Mouse (Mus musculus) skeletal muscle tissue, postnatal 0 days (tissue): ENCODE measurements around the gene Gm9508. TPM values are rescaled to one million over a fixed set of nuclear protein-coding genes. Genes with fewer than 3 reads are reported as not detected.

Experiments
- polyA plus RNA-seq: library from polyadenylated mRNA; unstranded; fragments of >200 nt; fragmentation: Nextera tagmentation; extraction: Ambion mirVana; gene quantifications from 2 replicates; pipeline ENCODE4 v1.2.1, GENCODE M21; 2015

Gene Gm9508
- polyA plus RNA-seq: not detected in 2 replicates

GRCm38 (mm10) chr10:77697133-77697532 lies at the start of gene Gm9508:
TSS of gene Gm9508 (minus strand) at chr10:77697233.

GRCm38 (mm10) chr10:77741924-77742688 lies 45.1 kb upstream of the Gm9508 start, which contains the start of gene Gm18596:
TSS of gene Gm18596 (minus strand) at chr10:77742638.

GRCm38 (mm10) chr10:77726186-77726585 lies 29.2 kb upstream of the Gm9508 start, which contains the start of gene Gm10100:
TSS of gene Gm10100 (plus strand) at chr10:77726486.

GRCm38 (mm10) chr10:77720299-77720698 lies 23.3 kb upstream of the Gm9508 start, which contains the start of gene Krtap12-1:
TSS of gene Krtap12-1 (plus strand) at chr10:77720599.

GRCm38 (mm10) chr10:77715507-77715906 lies 18.5 kb upstream of the Gm9508 start, which contains the start of gene Gm10142:
TSS of gene Gm10142 (plus strand) at chr10:77715807.

GRCm38 (mm10) chr10:77711157-77711556 lies 14.1 kb upstream of the Gm9508 start, which contains the start of gene Gm10024:
TSS of gene Gm10024 (plus strand) at chr10:77711457.

GRCm38 (mm10) chr10:77706326-77706725 lies 9.3 kb upstream of the Gm9508 start, which contains the start of gene Gm10272:
TSS of gene Gm10272 (plus strand) at chr10:77706626.

GRCm38 (mm10) chr10:77690356-77690807 lies 6.7 kb downstream of the Gm9508 start, which contains the start of gene Gm19402:
TSS of gene Gm19402 (minus strand) at chr10:77690757.

GRCm38 (mm10) chr10:77685895-77686664 lies 11.0 kb downstream of the Gm9508 start, which contains the start of gene Tspear:
TSS of gene Tspear (plus strand) at chr10:77686569.

Other genes with a start within 250 kb of the Gm9508 start
- gene Fam207a, start 181.4 kb downstream of the Gm9508 start, polyA plus RNA-seq: 13.1 and 15.7 TPM in 2 replicates
- 1.6 and 1.8 TPM in 2 replicates for gene Itgb2, start 167.0 kb downstream of the Gm9508 start, polyA plus RNA-seq
- 79.3 and 92.3 TPM in 2 replicates for gene Pttg1ip, start 115.5 kb downstream of the Gm9508 start, polyA plus RNA-seq
- 133 and 146 TPM in 2 replicates for gene Sumo3, start 91.1 kb downstream of the Gm9508 start, polyA plus RNA-seq
- gene Gm49325, start 91.0 kb downstream of the Gm9508 start, polyA plus RNA-seq: 5.2 and 11.3 TPM in 2 replicates
- 112 and 114 TPM in 2 replicates for gene Ube2g2, start 75.0 kb downstream of the Gm9508 start, polyA plus RNA-seq
- gene Tspear, start 10.7 kb downstream of the Gm9508 start, polyA plus RNA-seq: 0.07 TPM in 1 of 2 replicates, not detected in the other
- gene Gm19402, start 6.5 kb downstream of the Gm9508 start, polyA plus RNA-seq: not detected in 2 replicates
- gene Gm10272, start 9.4 kb upstream of the Gm9508 start, polyA plus RNA-seq: not detected in 2 replicates
- gene Gm10024, start 14.2 kb upstream of the Gm9508 start, polyA plus RNA-seq: not detected in 2 replicates
- not detected in 2 replicates for gene Gm10142, start 18.6 kb upstream of the Gm9508 start, polyA plus RNA-seq
- not detected in 2 replicates for gene Krtap12-1, start 23.4 kb upstream of the Gm9508 start, polyA plus RNA-seq
- gene Gm10100, start 29.3 kb upstream of the Gm9508 start, polyA plus RNA-seq: not detected in 2 replicates
- not detected in 2 replicates for gene Gm18596, start 45.4 kb upstream of the Gm9508 start, polyA plus RNA-seq
- gene Gm9736, start 54.1 kb upstream of the Gm9508 start, polyA plus RNA-seq: not detected in 2 replicates
- gene Gm3233, start 62.4 kb upstream of the Gm9508 start, polyA plus RNA-seq: not detected in 2 replicates
- gene Gm3238, start 74.1 kb upstream of the Gm9508 start, polyA plus RNA-seq: not detected in 2 replicates
- not detected in 2 replicates for gene Gm7138, start 79.7 kb upstream of the Gm9508 start, polyA plus RNA-seq
- gene Gm3250, start 85.3 kb upstream of the Gm9508 start, polyA plus RNA-seq: not detected in 2 replicates
- not detected in 2 replicates for gene Gm7137, start 91.0 kb upstream of the Gm9508 start, polyA plus RNA-seq
- gene Gm9639, start 97.8 kb upstream of the Gm9508 start, polyA plus RNA-seq: not detected in 2 replicates
- gene Gm19668, start 101.9 kb upstream of the Gm9508 start, polyA plus RNA-seq: not detected in 2 replicates
- not detected in 2 replicates for gene Gm9507, start 114.6 kb upstream of the Gm9508 start, polyA plus RNA-seq
- gene Gm2696, start 117.4 kb upstream of the Gm9508 start, polyA plus RNA-seq: not detected in 2 replicates
- not detected in 2 replicates for gene Krtap10-4, start 129.9 kb upstream of the Gm9508 start, polyA plus RNA-seq
- not detected in 2 replicates for gene Krtap10-10, start 138.7 kb upstream of the Gm9508 start, polyA plus RNA-seq
- gene Gm36176, start 149.6 kb upstream of the Gm9508 start, polyA plus RNA-seq: not detected in 2 replicates
- gene Gm10318, start 155.6 kb upstream of the Gm9508 start, polyA plus RNA-seq: not detected in 2 replicates
- not detected in 2 replicates for gene Gm3285, start 164.7 kb upstream of the Gm9508 start, polyA plus RNA-seq
- 0.61 and 0.74 TPM in 2 replicates for gene Lrrc3, start 205.3 kb upstream of the Gm9508 start, polyA plus RNA-seq